Mouse (Mus musculus) liver, embryonic 13.5 days (tissue): ENCODE results near the gene Ppp1r14a. TPM values are rescaled to one million over a fixed set of nuclear protein-coding genes. Genes with fewer than 3 reads are reported as not detected.

Experiments used
- ATAC-seq: fragments of 200-750 bp; cut with Nextera tagmentation; 2 replicates; pipeline ENCODE4 v1.8.0; 2017; ENCODE audit warnings: low read depth, mild to moderate bottlenecking, moderate number of reproducible peaks, moderate library complexity
- DNase-seq: peaks from one replicate; pipeline ENCODE4 v3.0.0; 2022
- H3K27ac ChIP-seq: fragments of 300-500 bp; sonication (generic); 2 replicates; pipeline ENCODE4 v1.5.1; 2015; ENCODE audit warnings: moderate library complexity, mild to moderate bottlenecking, inconsistent platforms
- H3K27me3 ChIP-seq: fragments of 300-500 bp; sonication (generic); 2 replicates; pipeline ENCODE4 v1.6.1; 2015; ENCODE audit warnings: mild to moderate bottlenecking, inconsistent platforms
- H3K36me3 ChIP-seq: fragments of 300-500 bp; sonication (generic); 2 replicates; pipeline ENCODE4 v1.6.1; 2015; ENCODE audit warnings: mild to moderate bottlenecking, inconsistent platforms
- H3K4me1 ChIP-seq: fragments of 300-500 bp; sonication (generic); replicated peaks from 2 replicates; pipeline ENCODE4 v1.6.1; 2015; ENCODE audit warnings: inconsistent platforms
- H3K4me2 ChIP-seq: fragments of 300-500 bp; sonication (generic); 2 replicates; pipeline ENCODE4 v1.6.1; 2015; ENCODE audit warnings: inconsistent platforms, mild to moderate bottlenecking, moderate library complexity
- H3K4me3 ChIP-seq: fragments of 300-500 bp; sonication (generic); replicated peaks from 2 replicates; pipeline ENCODE4 v1.5.1; 2015; ENCODE audit warnings: mild to moderate bottlenecking, inconsistent platforms
- H3K9ac ChIP-seq: fragments of 300-500 bp; sonication (generic); 2 replicates; pipeline ENCODE4 v1.6.1; 2015; ENCODE audit warnings: mild to moderate bottlenecking, inconsistent platforms
- H3K9me3 ChIP-seq: fragments of 300-500 bp; sonication (generic); replicated peaks from 2 replicates; pipeline ENCODE4 v1.6.1; 2016; ENCODE audit warnings: inconsistent platforms
- WGBS: fragments of 180-500 bp; shearing (Covaris S2); methylation state at CpG from one replicate; pipeline ENCODE4 v1.1.7; 2015; ENCODE audit not compliant: insufficient replicate concordance; 5-methylcytosine and 5-hydroxymethylcytosine counted together
- polyA plus RNA-seq: library from polyadenylated mRNA; unstranded; fragments of >200 nt; fragmentation: Nextera tagmentation; extraction: Ambion mirVana; gene quantifications from 2 replicates; pipeline ENCODE4 v1.2.1, GENCODE M21; 2015

Ppp1r14a gene
- polyA plus RNA-seq, 1 experiment from 2014 or later: 3.6 TPM

GRCm38 (mm10) chr7:29337766-29338165 is 48.7 kb downstream of the Ppp1r14a start:
- H3K4me2 ChIP-seq: peak overlapping the region; percentile 71
- DNase-seq: no peak
- no peak for ATAC-seq
- H3K9ac ChIP-seq: peak overlapping the region; percentile 73
- 92% methylated on average over 2 of the region's 2 CpGs for whole genome bisulfite sequencing
- H3K27ac ChIP-seq: peak overlapping the region; percentile 91
- H3K9me3 ChIP-seq: no peaks in the 10 kb centered on the region
- H3K27me3 ChIP-seq: no peaks in the 10 kb centered on the region
- H3K36me3 ChIP-seq: 0 out of 2 replicates have a peak, but pooled peaks cover 8% of the 10 kb centered on the region
- peak overlapping the region; percentile 44 for H3K4me3 ChIP-seq
- peaks cover 96% of the 10 kb centered on the region for H3K4me1 ChIP-seq

DNA sequence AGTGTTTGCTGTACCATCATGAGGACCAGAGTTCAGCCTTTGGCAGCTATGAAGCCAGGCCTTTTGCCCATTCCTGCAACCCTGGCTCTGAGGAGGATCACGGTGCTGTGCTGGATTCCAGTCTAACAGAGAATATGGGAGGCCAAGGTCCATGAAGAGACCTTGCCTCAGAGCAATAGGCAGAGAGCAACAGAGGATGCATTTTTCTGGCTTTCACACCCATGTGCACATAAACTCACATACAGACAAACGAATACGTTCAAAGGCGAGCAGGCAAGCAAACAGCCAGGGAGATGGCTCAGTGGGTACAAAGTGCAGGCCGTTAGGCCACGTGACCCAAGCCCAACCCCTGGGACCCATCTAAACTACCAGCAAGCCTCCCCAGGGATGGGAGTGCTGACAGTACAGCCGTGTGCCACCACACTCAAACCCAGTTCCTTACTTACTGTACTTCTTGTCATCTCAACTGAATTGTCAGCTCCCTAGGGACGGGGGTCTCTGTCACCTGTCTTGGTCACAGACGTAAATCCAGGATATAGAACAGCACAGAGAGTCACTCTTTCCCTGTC is 49.3 kb downstream of the Ppp1r14a start:
- WGBS: 33% methylated on average over 9 of the region's 9 CpGs
- H3K4me3 ChIP-seq: peak overlapping the region; percentile 44
- peaks cover 99% of the 10 kb centered on the region for H3K4me1 ChIP-seq
- DNase-seq (no peak), ATAC-seq (peak; percentile 47)
- H3K4me2 ChIP-seq: peak overlapping the region; percentile 71
- peak overlapping the region; percentile 91 for H3K27ac ChIP-seq
- H3K9me3 ChIP-seq: no peaks in the 10 kb centered on the region
- no peaks in the 10 kb centered on the region for H3K27me3 ChIP-seq
- 0 out of 2 replicates have a peak, but pooled peaks cover 3% of the 10 kb centered on the region for H3K36me3 ChIP-seq
- H3K9ac ChIP-seq: peak overlapping the region; percentile 73

- no peaks in the 10 kb centered on the region for H3K27me3 ChIP-seq
- H3K36me3 ChIP-seq: 0 out of 2 replicates have a peak, but pooled peaks cover 3% of the 10 kb centered on the region
- WGBS: 11% methylated on average over 14 of the region's 14 CpGs
- ATAC-seq (peak; percentile 89), DNase-seq (peak; percentile 74)
- H3K9me3 ChIP-seq: no peaks in the 10 kb centered on the region
- peak overlapping the region; percentile 91 for H3K27ac ChIP-seq
- H3K4me2 ChIP-seq: peak overlapping the region; percentile 71
- peak overlapping the region; percentile 73 for H3K9ac ChIP-seq
- H3K4me1 ChIP-seq: peaks cover 97% of the 10 kb centered on the region
- H3K4me3 ChIP-seq: peak overlapping the region; percentile 44
Measured at GRCm38 (mm10) chr7:29338984-29339679, 50.0 kb downstream of the Ppp1r14a start.

DNA sequence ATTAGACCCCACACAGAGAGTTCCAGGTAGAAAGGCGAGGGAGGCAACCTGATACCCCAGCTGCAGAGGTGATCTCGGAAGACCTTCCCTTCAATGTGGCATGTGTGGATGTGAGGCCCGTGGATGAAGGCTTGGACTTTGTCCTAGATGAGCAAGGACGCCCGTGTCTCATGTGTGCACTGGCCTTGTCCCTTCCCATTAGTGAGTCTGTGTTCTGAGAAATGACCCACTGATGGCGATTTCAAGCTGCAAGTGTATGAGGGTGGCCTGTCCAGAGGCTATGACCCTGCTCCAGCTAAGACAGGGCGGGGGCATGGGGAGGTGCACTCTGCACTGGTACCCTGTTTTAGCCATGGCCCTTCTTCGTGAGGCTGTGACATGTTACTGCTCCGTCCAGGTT is 51.1 kb downstream of the Ppp1r14a start:
- ATAC-seq (no peak), DNase-seq (no peak)
- Histone ChIP-seq H3K4me1 (peaks cover 86% of the 10 kb centered on the region), H3K4me3 (no peak overlapping the region), H3K9me3 (no peaks in the 10 kb centered on the region), H3K9ac (peak overlapping the region; percentile 73; the same call in 1 of the 2 replicates), H3K36me3 (0 out of 2 replicates have a peak, but pooled peaks cover 3% of the 10 kb centered on the region), H3K4me2 (peak overlapping the region; percentile 71; the same call in 1 of the 2 replicates), H3K27me3 (no peaks in the 10 kb centered on the region), H3K27ac (peak overlapping the region; percentile 91)
- WGBS: 80% methylated on average over 9 of the region's 9 CpGs

- 76% methylated on average over 8 of the region's 8 CpGs for WGBS
- H3K9ac ChIP-seq: 0 out of 2 replicates have a peak overlapping the region, but pooled peaks have one; percentile 73
- peak overlapping the region; percentile 91; the same call in 1 of the 2 replicates for H3K27ac ChIP-seq
- H3K36me3 ChIP-seq: no peaks in the 10 kb centered on the region
- H3K9me3 ChIP-seq: no peaks in the 10 kb centered on the region
- H3K4me1 ChIP-seq: peaks cover 80% of the 10 kb centered on the region
- no peak overlapping the region for H3K4me2 ChIP-seq
- H3K4me3 ChIP-seq: no peak overlapping the region
- no peaks in the 10 kb centered on the region for H3K27me3 ChIP-seq
- no peak for DNase-seq
- no peak for ATAC-seq
Measured at GRCm38 (mm10) chr7:29340838-29341237, 51.7 kb downstream of the Ppp1r14a start.

GRCm38 (mm10) chr7:29341722-29342121 is 52.6 kb downstream of the Ppp1r14a start:
- WGBS: 64% methylated on average over 12 of the region's 12 CpGs
- H3K9me3 ChIP-seq: no peaks in the 10 kb centered on the region
- H3K9ac ChIP-seq: peak overlapping the region; percentile 7; the same call in 1 of the 2 replicates
- ATAC-seq (no peak), DNase-seq (no peak)
- peaks cover 72% of the 10 kb centered on the region for H3K4me1 ChIP-seq
- no peaks in the 10 kb centered on the region for H3K27me3 ChIP-seq
- H3K36me3 ChIP-seq: no peaks in the 10 kb centered on the region
- no peak overlapping the region for H3K4me3 ChIP-seq
- H3K4me2 ChIP-seq: peak overlapping the region; percentile 25
- peak overlapping the region; percentile 91 for H3K27ac ChIP-seq

DNA sequence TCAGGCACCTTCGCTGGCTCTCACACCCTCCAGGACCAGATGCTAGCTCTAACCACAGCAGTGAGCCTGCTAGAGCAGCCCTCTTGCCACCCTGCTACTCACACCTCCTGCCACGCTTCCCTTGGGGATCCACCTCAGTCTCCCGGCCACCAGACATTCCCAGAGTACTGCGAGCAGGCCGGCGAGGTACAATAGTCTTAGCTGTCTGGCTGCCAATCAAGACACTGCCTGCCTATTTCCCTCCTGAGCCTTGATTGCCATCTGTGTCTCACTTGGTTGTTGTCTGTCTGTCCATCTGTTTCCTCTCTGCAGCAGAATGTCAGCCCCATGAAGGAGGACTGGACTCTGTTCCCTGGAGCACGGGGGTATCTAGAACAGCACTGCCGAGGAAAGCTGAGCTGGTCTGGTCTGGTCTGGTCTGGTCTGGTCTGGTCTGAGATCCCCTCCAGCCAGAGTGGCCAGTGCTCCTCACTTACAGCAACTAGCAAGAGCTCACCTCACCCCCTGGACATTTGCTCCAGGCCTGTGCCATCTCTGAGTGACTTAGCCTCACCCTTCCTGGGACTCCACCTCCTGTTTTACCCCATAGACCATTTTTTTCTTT is 53.5 kb downstream of the Ppp1r14a start:
- no peaks in the 10 kb centered on the region for H3K9me3 ChIP-seq
- DNase-seq (no peak), ATAC-seq (no peak)
- peaks cover 4% of the 10 kb centered on the region for H3K36me3 ChIP-seq
- H3K4me1 ChIP-seq: peaks cover 63% of the 10 kb centered on the region
- 24% methylated on average over 8 of the region's 8 CpGs for WGBS
- peak overlapping the region; percentile 52 for H3K9ac ChIP-seq
- H3K4me2 ChIP-seq: peak overlapping the region; percentile 25; the same call in 1 of the 2 replicates
- H3K27ac ChIP-seq: peak overlapping the region; percentile 91
- no peak overlapping the region for H3K4me3 ChIP-seq
- no peaks in the 10 kb centered on the region for H3K27me3 ChIP-seq

Other genes with a start within 250 kb of the Ppp1r14a start
- 0.16 and 0.22 TPM in 2 replicates for gene Ryr1, start 164.1 kb upstream of the Ppp1r14a start, polyA plus RNA-seq
- 0.29 and 0.32 TPM in 2 replicates for gene Rasgrp4, start 154.5 kb upstream of the Ppp1r14a start, polyA plus RNA-seq
- 8.1 and 8.5 TPM in 2 replicates for gene Fam98c, start 133.1 kb upstream of the Ppp1r14a start, polyA plus RNA-seq
- 0.07 and 0.10 TPM in 2 replicates for gene Ggn, start 119.1 kb upstream of the Ppp1r14a start, polyA plus RNA-seq
- gene Spred3, start 118.9 kb upstream of the Ppp1r14a start, polyA plus RNA-seq: 0.23 and 0.41 TPM in 2 replicates
- 136 and 155 TPM in 2 replicates for gene Psmd8, start 108.6 kb upstream of the Ppp1r14a start, polyA plus RNA-seq
- 0.09 and 0.22 TPM in 2 replicates for gene Catsperg1, start 75.3 kb upstream of the Ppp1r14a start, polyA plus RNA-seq
- gene Kcnk6, start 56.8 kb upstream of the Ppp1r14a start, polyA plus RNA-seq: 1.5 and 1.6 TPM in 2 replicates
- gene Yif1b, start 51.0 kb upstream of the Ppp1r14a start, polyA plus RNA-seq: 49.5 and 51.2 TPM in 2 replicates
- gene 2200002D01Rik, start 40.8 kb upstream of the Ppp1r14a start, polyA plus RNA-seq: 3.1 and 4.4 TPM in 2 replicates
- gene Spint2, start 7.4 kb upstream of the Ppp1r14a start, polyA plus RNA-seq: 24.9 and 25.2 TPM in 2 replicates
- 1.7 and 2.3 TPM in 2 replicates for gene Dpf1, start 14.6 kb downstream of the Ppp1r14a start, polyA plus RNA-seq
- 2.6 and 3.0 TPM in 2 replicates for gene Sipa1l3, start 229.3 kb downstream of the Ppp1r14a start, polyA plus RNA-seq